Mouse (Mus musculus): Measurements from ENCODE around the gene Ism1.

Gene Ism1

GRCm38 (mm10) chr2:139714206-139714605, 36.2 kb downstream of the Ism1 start:
- no peak for DNase-seq (ENCODE audit: low read depth)

DNA sequence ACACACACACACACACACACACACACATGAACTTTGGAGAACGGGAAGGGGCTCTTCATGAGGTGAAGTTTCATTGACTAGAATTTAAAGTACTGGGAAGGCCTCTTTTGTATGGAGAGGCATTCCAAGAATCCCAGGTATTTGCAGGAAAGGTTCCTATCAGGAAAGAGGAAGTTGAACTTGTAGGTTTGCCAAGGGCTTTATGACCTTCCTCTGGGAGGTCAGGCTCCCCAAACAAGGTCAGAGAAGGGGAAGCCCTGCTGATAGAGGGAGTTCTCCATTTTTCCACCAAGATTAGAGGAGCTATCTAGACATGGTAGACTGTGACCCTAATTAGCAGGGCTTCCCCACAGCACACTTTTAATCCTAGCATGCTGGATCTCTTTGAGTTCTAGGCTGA, 39.8 kb downstream of the Ism1 start:
- DNase-seq (ENCODE audit: low read depth), result no peak

DNA sequence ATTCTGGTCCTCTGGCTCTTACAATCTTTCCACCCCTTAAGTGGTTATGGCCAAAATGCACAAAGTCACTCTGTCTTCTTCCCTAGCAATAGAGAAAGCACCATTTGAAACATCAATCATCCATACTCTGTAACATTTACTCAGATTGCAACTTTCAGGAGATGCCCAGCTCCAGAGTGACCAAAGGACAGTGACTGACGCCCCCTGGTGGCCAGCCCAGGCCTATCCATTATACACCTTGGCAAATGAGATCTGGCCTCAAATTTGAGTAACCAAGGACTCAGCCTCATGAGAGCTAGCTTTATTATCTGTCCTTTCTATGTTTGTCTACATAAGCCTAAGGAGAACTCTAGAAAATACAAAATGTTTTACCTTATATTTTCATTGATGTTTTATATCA, 44.7 kb downstream of the Ism1 start:
- peak; percentile 24 for DNase-seq (ENCODE audit: low read depth)

GRCm38 (mm10) chr2:139723304-139723703, 45.3 kb downstream of the Ism1 start:
- no peak for DNase-seq (ENCODE audit: low read depth)

GRCm38 (mm10) chr2:139724202-139724838, 46.3 kb downstream of the Ism1 start:
- no peak for DNase-seq (ENCODE audit: low read depth)

- no peak for DNase-seq (ENCODE audit: low read depth)
Measured at GRCm38 (mm10) chr2:139725328-139725727, 47.4 kb downstream of the Ism1 start.

GRCm38 (mm10) chr2:139728060-139728459, 50.1 kb downstream of the Ism1 start:
- DNase-seq (ENCODE audit: low read depth), result no peak

- DNase-seq (ENCODE audit: low read depth), result no peak
Measured at GRCm38 (mm10) chr2:139729377-139729776, 51.4 kb downstream of the Ism1 start.

- no peak for DNase-seq (ENCODE audit: low read depth)
Measured at GRCm38 (mm10) chr2:139742381-139742780, 64.4 kb downstream of the Ism1 start.

- DNase-seq (ENCODE audit: low read depth), result no peak
Measured at GRCm38 (mm10) chr2:139757021-139757420, 79.0 kb downstream of the Ism1 start.

- DNase-seq (ENCODE audit: low read depth), result no peak
Measured at GRCm38 (mm10) chr2:139757456-139757855, 79.5 kb downstream of the Ism1 start.

- DNase-seq (ENCODE audit: low read depth), result no peak
Measured at GRCm38 (mm10) chr2:139764355-139764754, 86.4 kb downstream of the Ism1 start.

GRCm38 (mm10) chr2:139774949-139775570, 97.1 kb downstream of the Ism1 start:
- no peak for DNase-seq (ENCODE audit: low read depth)

DNA sequence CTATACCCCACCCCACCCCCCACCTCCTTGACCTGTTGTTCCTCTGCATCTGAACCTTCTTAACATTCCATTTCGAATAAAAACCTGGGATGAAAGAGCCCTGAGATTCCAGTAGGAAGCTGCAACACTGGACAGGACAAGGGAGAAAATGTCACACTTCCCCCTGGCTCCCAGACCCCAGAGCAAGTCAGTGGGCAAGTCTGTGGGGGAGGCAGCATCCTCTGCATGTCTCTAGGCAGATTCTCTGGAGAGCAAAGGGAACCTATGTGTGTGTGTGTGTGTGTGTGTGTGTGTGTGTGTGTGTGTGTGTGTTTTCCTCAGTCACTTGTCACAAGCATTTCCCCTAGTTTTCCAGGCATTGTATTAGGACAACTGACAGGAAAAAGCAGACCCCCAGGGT, 98.7 kb downstream of the Ism1 start:
- peak; percentile 41 for DNase-seq (ENCODE audit: low read depth)

DNA sequence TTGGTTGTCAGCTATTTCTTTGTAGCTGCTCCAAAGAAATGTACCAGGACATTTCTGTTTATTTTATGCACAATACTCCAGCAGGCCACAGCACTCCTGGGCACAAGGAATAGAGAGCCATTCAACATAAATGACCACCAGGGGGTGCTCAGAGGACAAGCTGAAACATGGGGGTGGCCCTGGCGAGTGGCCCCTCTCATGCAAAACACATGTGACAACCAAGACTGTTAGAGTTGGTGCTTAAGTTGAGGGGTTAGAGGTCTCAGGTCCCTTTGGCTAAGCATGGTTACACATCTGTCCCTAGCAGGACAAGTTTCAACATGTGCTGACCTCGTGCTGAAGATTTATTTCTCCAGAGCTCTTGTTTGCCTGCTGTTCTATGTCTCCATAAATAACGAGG, 100.3 kb downstream of the Ism1 start:
- DNase-seq (ENCODE audit: low read depth), result peak; percentile 61

GRCm38 (mm10) chr2:139783318-139783850, 105.4 kb downstream of the Ism1 start:
- DNase-seq (ENCODE audit: low read depth), result no peak

DNA sequence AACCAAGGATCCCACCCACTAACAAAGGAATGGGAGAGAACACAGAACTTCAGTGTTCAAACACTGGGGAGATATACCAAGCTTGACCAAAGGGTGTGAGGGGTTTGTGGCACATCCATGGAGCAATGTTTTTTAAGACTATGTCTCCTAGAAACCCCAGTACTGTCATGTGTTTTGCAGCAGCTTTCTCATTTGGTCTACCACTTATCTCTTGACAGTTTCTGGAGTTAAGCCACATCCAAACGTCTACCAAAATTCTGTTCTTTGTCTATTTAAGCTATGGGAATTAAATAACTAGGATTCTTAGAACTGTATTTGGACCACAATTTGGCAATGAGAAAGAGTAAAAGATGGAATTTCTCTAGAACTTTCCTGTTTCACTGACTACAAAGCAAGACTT, 106.5 kb downstream of the Ism1 start:
- no peak for DNase-seq (ENCODE audit: low read depth)

- DNase-seq (ENCODE audit: low read depth), result no peak
Measured at GRCm38 (mm10) chr2:139784946-139785345, 107.0 kb downstream of the Ism1 start.

- no peak for DNase-seq (ENCODE audit: low read depth)
Measured at GRCm38 (mm10) chr2:139788658-139789057, 110.7 kb downstream of the Ism1 start.

GRCm38 (mm10) chr2:139792345-139793120, 114.6 kb downstream of the Ism1 start:
- no peak for DNase-seq (ENCODE audit: low read depth)

DNA sequence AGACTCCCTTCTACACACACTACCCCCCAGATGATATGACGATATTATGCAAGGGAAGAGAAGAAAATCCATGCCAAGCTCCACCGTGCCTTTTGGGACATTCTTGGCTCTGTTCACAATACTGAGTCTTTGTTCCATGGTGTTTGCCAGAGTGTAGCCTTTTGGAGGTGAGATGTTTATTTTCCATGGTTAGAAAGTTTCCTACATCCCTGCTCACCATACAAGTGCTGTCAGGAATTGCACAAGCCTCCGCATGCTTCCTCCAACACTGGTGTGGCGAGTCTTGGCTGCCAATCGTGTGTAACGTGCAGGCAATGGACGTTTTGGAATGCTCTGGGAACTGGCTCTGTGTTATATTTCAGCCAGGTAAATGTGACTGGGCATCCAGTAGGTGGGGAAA, 126.1 kb downstream of the Ism1 start:
- no peak for DNase-seq (ENCODE audit: low read depth)

GRCm38 (mm10) chr2:139807887-139808286, 129.9 kb downstream of the Ism1 start:
- no peak for DNase-seq (ENCODE audit: low read depth)
